Mouse (Mus musculus) neural tube, embryonic 11.5 days (tissue): ENCODE results near the gene Ces2b. TPM values are rescaled to one million over a fixed set of nuclear protein-coding genes. Genes with fewer than 3 reads are reported as not detected.
"Not testable (repeated sequence)": the region's sequence is repeated elsewhere in the genome, so short reads cannot be mapped to it uniquely, and the experiment has no call there.

Experiments used
- ATAC-seq: fragments of 200-750 bp; cut with Nextera tagmentation; 2 replicates; pipeline ENCODE4 v1.8.0; 2017; ENCODE audit warnings: moderate number of reproducible peaks, mild to moderate bottlenecking, moderate TSS enrichment, moderate library complexity; ENCODE audit not compliant: insufficient read depth, low FRiP score, low TSS enrichment
- DNase-seq: peaks from one replicate; pipeline ENCODE4 v3.0.0-alpha.2; 2015; ENCODE audit warnings: low spot score
- H3K27ac ChIP-seq: fragments of 300-500 bp; sonication (generic); 2 replicates; pipeline ENCODE4 v1.5.1; 2014; ENCODE audit warnings: low read depth, mild to moderate bottlenecking, low read length
- H3K27me3 ChIP-seq: fragments of 300-500 bp; sonication (generic); 2 replicates; pipeline ENCODE4 v1.6.1; 2014; ENCODE audit warnings: mild to moderate bottlenecking, low read length, mixed read lengths; ENCODE audit not compliant: control insufficient read depth, insufficient read depth
- H3K36me3 ChIP-seq: fragments of 300-500 bp; sonication (generic); 2 replicates; pipeline ENCODE4 v1.6.1; 2014; ENCODE audit warnings: mild to moderate bottlenecking, low read length, moderate library complexity, mixed read lengths; ENCODE audit not compliant: control insufficient read depth, insufficient read depth
- H3K4me1 ChIP-seq: fragments of 300-500 bp; sonication (generic); 2 replicates; pipeline ENCODE4 v1.6.1; 2014; ENCODE audit warnings: low read length, mixed read lengths; ENCODE audit not compliant: control insufficient read depth, insufficient read depth
- H3K4me2 ChIP-seq: fragments of 300-500 bp; sonication (generic); 2 replicates; pipeline ENCODE4 v1.6.1; 2014; ENCODE audit warnings: low read depth, mild to moderate bottlenecking, moderate library complexity
- H3K4me3 ChIP-seq: fragments of 300-500 bp; sonication (generic); 2 replicates; pipeline ENCODE4 v1.5.1; 2014; ENCODE audit warnings: low read depth, low read length
- H3K9ac ChIP-seq: fragments of 300-500 bp; sonication (generic); 2 replicates; pipeline ENCODE4 v1.6.1; 2014; ENCODE audit warnings: mild to moderate bottlenecking, low read length
- H3K9me3 ChIP-seq: fragments of 300-500 bp; sonication (generic); 2 replicates; pipeline ENCODE4 v1.6.1; 2016; ENCODE audit warnings: low read length; ENCODE audit not compliant: control insufficient read depth
- WGBS: fragments of 180-500 bp; shearing (Covaris S2); extraction: QIAGEN DNeasy Blood & Tissue Kit; methylation state at CpG from one replicate; pipeline ENCODE4 v1.1.7; 2014; 5-methylcytosine and 5-hydroxymethylcytosine counted together
- polyA plus RNA-seq: library from polyadenylated mRNA; unstranded; fragments of >200 nt; fragmentation: Nextera tagmentation; extraction: Ambion mirVana; gene quantifications from 2 replicates; pipeline ENCODE4 v1.2.1, GENCODE M21; 2014

The Ces2b gene
- polyA plus RNA-seq, 1 experiment from 2014 or later = 0.12 TPM

DNA sequence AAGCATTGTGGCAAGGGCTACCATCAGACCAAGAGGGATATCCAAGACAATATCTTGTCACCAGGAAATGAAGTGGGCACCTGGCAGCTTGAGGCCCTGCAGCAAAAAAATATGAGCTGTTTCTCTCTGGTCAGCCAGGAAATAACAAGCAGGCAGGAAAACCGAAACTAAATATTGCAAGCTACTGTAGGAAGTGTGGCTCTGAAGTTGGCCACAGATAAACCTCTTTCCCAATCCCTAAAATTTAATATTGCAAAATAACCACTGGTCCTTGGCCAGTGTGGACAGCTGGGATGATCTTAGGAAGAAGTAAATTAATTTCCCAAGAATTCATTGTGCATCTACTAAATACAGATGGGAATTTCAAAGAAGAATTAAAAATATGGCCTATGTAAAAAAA lies 4.5 kb upstream of the Ces2b start:
- H3K27me3 ChIP-seq = no peaks in the 10 kb centered on the region
- no peak overlapping the region for H3K4me3 ChIP-seq
- H3K4me2 ChIP-seq = no peak overlapping the region
- no peaks in the 10 kb centered on the region for H3K4me1 ChIP-seq
- no peak overlapping the region for H3K27ac ChIP-seq
- H3K36me3 ChIP-seq = no peaks in the 10 kb centered on the region
- no peaks in the 10 kb centered on the region for H3K9me3 ChIP-seq
- 87% methylated on average over 1 of the region's 1 CpGs for WGBS
- ATAC-seq = no peak
- DNase-seq = no peak
- H3K9ac ChIP-seq = no peak overlapping the region

DNA sequence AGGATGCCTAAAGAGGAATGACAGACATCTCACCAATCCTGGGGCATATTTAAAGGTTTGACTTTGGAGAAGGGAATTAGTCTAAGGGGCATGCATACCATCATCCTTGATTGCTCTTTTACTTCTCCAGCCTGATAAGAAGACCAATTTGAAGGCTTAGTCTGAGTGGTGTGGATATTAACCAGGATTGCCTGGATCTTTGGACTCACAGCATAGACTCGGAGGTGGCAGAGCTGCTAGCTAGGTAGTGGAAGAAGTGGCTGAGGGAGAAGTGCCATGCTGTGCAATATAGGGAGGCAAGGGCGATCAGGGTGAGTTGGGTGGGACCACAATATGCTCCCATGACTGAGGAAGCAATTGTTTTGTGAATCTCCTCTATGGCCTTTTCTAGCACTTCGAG lies 3.2 kb upstream of the Ces2b start:
- Histone ChIP-seq H3K4me1 (no peaks in the 10 kb centered on the region), H3K4me2 (no peak overlapping the region), H3K36me3 (no peaks in the 10 kb centered on the region), H3K4me3 (no peak overlapping the region), H3K9ac (no peak overlapping the region), H3K27ac (no peak overlapping the region), H3K27me3 (no peaks in the 10 kb centered on the region), H3K9me3 (no peaks in the 10 kb centered on the region)
- ATAC-seq (no peak), DNase-seq (no peak)
- 71% methylated on average over 3 of the region's 3 CpGs for WGBS

DNA sequence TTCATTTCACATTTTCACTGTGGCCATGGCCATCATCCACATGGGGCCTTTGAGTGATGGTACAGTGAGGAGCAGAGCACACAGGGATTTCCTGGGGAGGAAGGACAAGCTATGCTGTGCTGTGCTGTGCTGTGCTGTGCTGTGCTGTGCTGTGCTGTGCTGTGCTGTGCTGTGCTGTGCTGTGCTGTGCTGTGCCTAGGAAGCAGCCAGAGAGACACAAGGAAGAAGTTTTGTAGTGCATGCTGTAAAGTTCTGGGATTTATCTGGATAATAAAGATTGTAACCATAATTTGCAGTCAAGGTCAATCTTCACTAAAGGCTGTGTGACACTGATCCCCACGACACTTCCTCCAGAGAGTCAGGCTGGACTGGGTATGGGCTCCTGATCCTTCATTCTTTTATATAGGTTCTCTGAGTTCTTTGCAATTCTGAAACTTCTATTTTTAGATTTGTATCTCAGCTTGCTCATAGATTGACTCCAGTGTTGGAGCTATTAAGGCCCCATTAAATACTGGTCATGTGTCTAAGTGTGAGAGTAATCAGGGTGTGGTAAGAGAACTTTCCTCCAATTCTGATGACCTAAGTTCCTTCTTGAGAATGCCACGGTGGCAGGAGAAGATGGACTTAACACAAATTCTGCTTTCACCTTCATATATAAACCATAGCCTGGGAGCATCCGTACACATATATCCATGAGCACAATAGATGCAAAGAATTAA lies 10.1 kb downstream of the Ces2b start:
- no peak overlapping the region for H3K4me2 ChIP-seq
- no peaks in the 10 kb centered on the region for H3K4me1 ChIP-seq
- H3K36me3 ChIP-seq = no peaks in the 10 kb centered on the region
- H3K4me3 ChIP-seq = no peak overlapping the region
- H3K9ac ChIP-seq = no peak overlapping the region
- H3K9me3 ChIP-seq = no peaks in the 10 kb centered on the region
- DNase-seq = no peak
- no peak for ATAC-seq
- WGBS = 86% methylated on average over 3 of the region's 3 CpGs
- no peaks in the 10 kb centered on the region for H3K27me3 ChIP-seq
- H3K27ac ChIP-seq = no peak overlapping the region

DNA sequence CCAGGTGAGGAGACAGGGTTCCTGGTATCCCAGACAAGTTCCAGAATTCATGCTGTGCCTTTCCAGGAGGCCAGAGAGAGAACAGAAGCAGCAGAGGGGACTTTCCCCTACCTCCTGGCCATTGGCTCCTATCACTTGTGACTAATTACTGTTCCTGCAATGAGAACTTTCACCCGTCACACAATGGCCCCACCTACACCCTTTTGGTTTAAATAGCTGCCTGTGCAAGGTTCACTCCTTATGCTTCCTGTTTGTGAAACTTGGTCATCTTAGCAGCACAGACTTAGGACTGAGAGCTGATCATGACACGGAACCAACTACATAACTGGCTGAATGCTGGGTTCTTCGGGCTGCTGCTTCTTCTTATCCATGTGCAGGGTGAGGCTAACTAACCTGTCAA lies 15.5 kb downstream of the Ces2b start, which contains the start of gene Ces2c:
Ces2c (plus strand) TSS at position 238 of the 400 bp plus-strand sequence.
- no peaks in the 10 kb centered on the region for H3K9me3 ChIP-seq
- H3K36me3 ChIP-seq = no peaks in the 10 kb centered on the region
- no peaks in the 10 kb centered on the region for H3K4me1 ChIP-seq
- H3K9ac ChIP-seq = no peak within 1 kb of the TSS
- H3K4me2 ChIP-seq = no peak within 1 kb of the TSS
- no peak for ATAC-seq
- no peak for DNase-seq
- 86% methylated on average over 3 of the region's 3 CpGs for WGBS
- no peak within 1 kb of the TSS for H3K27ac ChIP-seq
- no peaks in the 10 kb centered on the region for H3K27me3 ChIP-seq
- no peak within 1 kb of the TSS for H3K4me3 ChIP-seq

DNA sequence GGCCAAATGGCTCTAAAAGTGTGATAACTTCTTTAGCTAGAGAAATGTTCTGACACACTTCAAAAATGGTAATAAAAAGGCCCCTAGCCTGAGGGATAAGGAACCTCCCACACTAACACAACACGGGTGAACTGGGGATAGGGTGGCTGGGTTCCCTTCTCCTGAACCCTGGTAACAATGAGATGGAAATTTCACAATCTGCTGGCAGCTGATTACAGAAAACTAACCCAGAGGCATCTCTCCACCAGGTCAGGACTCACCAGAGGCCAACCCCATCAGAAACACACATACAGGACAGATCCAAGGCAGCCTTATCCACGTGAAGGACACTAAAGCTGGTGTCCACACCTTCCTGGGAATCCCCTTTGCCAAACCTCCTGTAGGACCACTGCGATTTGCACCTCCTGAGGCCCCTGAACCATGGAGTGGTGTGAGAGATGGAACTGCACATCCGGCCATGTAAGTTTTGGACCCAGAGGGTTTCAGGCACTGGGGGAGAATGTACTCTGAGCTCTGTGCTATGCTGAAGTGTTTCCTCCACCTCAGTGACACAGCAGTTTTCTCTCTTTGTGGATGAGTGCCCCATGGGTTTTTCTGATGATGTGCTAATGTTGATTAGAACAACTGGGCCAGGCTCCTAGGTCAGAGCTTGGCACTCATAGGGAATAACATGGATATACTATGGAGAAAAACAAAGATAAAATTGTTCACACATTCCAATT lies 16.5 kb downstream of the Ces2b start:
- Histone ChIP-seq H3K4me2 (no peak overlapping the region), H3K27me3 (no peaks in the 10 kb centered on the region), H3K9me3 (no peaks in the 10 kb centered on the region), H3K36me3 (no peaks in the 10 kb centered on the region), H3K4me1 (no peaks in the 10 kb centered on the region), H3K9ac (no peak overlapping the region), H3K27ac (no peak overlapping the region), H3K4me3 (no peak overlapping the region)
- DNase-seq = no peak
- no peak for ATAC-seq
- 85% methylated on average over 4 of the region's 4 CpGs for WGBS

DNA sequence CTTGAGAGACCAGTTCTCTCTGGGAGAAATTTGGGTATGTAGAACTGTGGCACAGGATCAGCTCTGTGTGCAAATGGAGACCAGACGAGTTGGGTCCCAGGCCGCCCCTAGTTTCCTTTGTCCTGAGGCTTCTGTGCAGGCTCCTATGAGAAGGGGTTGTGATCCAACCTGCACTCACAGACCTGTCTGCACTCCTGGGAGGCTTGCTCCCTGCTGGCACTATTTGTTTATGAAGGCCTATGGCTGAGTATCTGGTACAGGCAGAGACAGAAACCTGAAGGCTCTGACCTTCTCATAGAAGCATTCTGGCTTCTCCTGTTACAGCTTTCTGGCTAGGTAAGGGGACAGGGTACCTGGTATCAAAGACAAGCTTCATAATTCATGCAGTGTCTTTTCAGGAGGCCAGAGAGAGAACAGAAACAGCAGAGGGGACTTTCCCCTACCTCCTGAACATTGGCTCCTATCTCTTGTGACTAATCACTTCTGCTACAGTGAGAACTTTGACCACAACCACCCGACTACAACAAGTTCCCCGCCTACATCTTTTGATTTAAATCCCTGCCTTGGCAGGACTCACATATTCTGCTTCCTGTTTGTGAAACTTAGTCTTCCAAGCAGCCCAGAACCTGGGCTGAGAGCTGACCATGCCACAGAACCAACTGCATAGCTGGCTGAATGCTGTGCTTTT lies 35.6 kb downstream of the Ces2b start:
- ATAC-seq, H3K27ac ChIP-seq, H3K4me1 ChIP-seq, H3K9me3 ChIP-seq, H3K9ac ChIP-seq, H3K4me3 ChIP-seq, H3K4me2 ChIP-seq, DNase-seq, H3K36me3 ChIP-seq, H3K27me3 ChIP-seq: not testable (repeated sequence)
- no CpG with 5 or more reads among the region's 4 CpGs for WGBS

DNA sequence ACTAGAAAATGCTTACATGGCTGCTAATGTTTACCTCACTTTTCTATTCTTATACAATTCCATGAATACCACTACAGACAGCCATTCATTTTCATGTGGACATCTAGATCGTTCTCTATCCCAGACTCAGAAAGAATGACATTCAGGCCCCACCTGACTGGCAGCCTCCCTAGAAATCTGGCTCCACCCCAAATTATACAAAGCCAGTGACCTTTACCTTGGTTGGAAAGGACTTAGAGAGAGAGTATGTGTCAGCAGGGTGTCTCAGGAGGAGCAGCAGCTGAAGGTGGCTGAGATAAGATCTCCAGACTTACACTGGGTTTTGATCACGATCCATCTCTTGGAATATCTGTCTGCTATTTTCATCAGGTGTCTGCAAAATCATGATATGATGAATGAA lies 37.5 kb downstream of the Ces2b start:
- no CpG with 5 or more reads among the region's 2 CpGs for WGBS
- H3K4me3 ChIP-seq, H3K9ac ChIP-seq, H3K27ac ChIP-seq, H3K4me1 ChIP-seq, H3K27me3 ChIP-seq, ATAC-seq, H3K9me3 ChIP-seq, H3K4me2 ChIP-seq, H3K36me3 ChIP-seq, DNase-seq: not testable (repeated sequence)

DNA sequence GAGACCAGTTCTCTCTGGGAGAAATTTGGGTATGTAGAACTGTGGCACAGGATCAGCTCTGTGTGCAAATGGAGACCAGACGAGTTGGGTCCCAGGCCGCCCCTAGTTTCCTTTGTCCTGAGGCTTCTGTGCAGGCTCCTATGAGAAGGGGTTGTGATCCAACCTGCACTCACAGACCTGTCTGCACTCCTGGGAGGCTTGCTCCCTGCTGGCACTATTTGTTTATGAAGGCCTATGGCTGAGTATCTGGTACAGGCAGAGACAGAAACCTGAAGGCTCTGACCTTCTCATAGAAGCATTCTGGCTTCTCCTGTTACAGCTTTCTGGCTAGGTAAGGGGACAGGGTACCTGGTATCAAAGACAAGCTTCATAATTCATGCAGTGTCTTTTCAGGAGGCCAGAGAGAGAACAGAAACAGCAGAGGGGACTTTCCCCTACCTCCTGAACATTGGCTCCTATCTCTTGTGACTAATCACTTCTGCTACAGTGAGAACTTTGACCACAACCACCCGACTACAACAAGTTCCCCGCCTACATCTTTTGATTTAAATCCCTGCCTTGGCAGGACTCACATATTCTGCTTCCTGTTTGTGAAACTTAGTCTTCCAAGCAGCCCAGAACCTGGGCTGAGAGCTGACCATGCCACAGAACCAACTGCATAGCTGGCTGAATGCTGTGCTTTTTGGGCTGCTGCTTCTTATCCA lies 55.0 kb downstream of the Ces2b start:
- not testable (repeated sequence) for ATAC-seq, H3K4me1 ChIP-seq, H3K27ac ChIP-seq, H3K4me2 ChIP-seq, H3K36me3 ChIP-seq, H3K9me3 ChIP-seq, H3K27me3 ChIP-seq, DNase-seq, H3K4me3 ChIP-seq, H3K9ac ChIP-seq
- WGBS = no CpG with 5 or more reads among the region's 4 CpGs
